Mouse (Mus musculus) heart, postnatal 10 days (tissue): ENCODE measurements around the gene Fyb. TPM values are rescaled to one million over a fixed set of nuclear protein-coding genes. Genes with fewer than 3 reads are reported as not detected.

ENCODE experiments used
- total RNA-seq, 2 experiments: library from RNA; stranded (reverse); gene quantifications; 2 replicates each; pipeline ENCODE4 v1.2.3; 2021

Gene Fyb
- total RNA-seq, 2 experiments from 2014 or later: 10.3 to 13.2 TPM

Other genes starting within 250 kb of the Fyb start
- 10 to 100 TPM; 42.4 to 50.6 TPM for gene Dab2, start 223.1 kb upstream of the Fyb start, total RNA-seq
- not detected for gene C9, start 77.5 kb upstream of the Fyb start, total RNA-seq
- gene Rictor, start 185.5 kb downstream of the Fyb start, total RNA-seq: 10 to 100 TPM; 16.6 to 18.8 TPM